Mouse (Mus musculus): ENCODE data around the gene Ckmt2.

Gene Ckmt2

GRCm38 (mm10) chr13:91823735-91824134 is 53.0 kb downstream of the Ckmt2 start:
- no peak for DNase-seq (ENCODE audit: low read depth, low spot score)

GRCm38 (mm10) chr13:91814670-91815069 is 62.0 kb downstream of the Ckmt2 start:
- no peaks in the 10 kb centered on the region for H3K36me3 ChIP-seq (ENCODE audit: control insufficient read depth, insufficient read depth, low read length, poor library complexity, severe bottlenecking)
- H3K27me3 ChIP-seq (ENCODE audit: control insufficient read depth, insufficient read depth, low read length, poor library complexity, severe bottlenecking), result no peaks in the 10 kb centered on the region
- no peak for DNase-seq (ENCODE audit: low read depth, low spot score)

More at GRCm38 (mm10) chr13:91823735-91824134, 53.0 kb downstream of the Ckmt2 start:
- Histone ChIP-seq H3K27me3 (ENCODE audit: control insufficient read depth, insufficient read depth, low read length, poor library complexity, severe bottlenecking) (no peaks in the 10 kb centered on the region), H3K36me3 (ENCODE audit: control insufficient read depth, insufficient read depth, low read length, poor library complexity, severe bottlenecking) (no peaks in the 10 kb centered on the region)

GRCm38 (mm10) chr13:91809476-91809875 is 67.2 kb downstream of the Ckmt2 start:
- Histone ChIP-seq H3K36me3 (ENCODE audit: control insufficient read depth, insufficient read depth, low read length, poor library complexity, severe bottlenecking) (peaks cover 4% of the 10 kb centered on the region), H3K27me3 (ENCODE audit: control insufficient read depth, insufficient read depth, low read length, poor library complexity, severe bottlenecking) (no peaks in the 10 kb centered on the region)
- DNase-seq (ENCODE audit: low read depth, low spot score), result peak; percentile 63

- DNase-seq (ENCODE audit: low read depth, low spot score), result peak; percentile 44
- Histone ChIP-seq H3K36me3 (ENCODE audit: control insufficient read depth, insufficient read depth, low read length, poor library complexity, severe bottlenecking) (peaks cover 4% of the 10 kb centered on the region), H3K27me3 (ENCODE audit: control insufficient read depth, insufficient read depth, low read length, poor library complexity, severe bottlenecking) (no peaks in the 10 kb centered on the region)
Measured at GRCm38 (mm10) chr13:91807874-91808575, 68.7 kb downstream of the Ckmt2 start.

GRCm38 (mm10) chr13:91807155-91807839 is 69.4 kb downstream of the Ckmt2 start, which contains the start of gene Zcchc9:
Zcchc9 (minus strand) TSS chr13:91807705.
- Histone ChIP-seq H3K27me3 (ENCODE audit: control insufficient read depth, insufficient read depth, low read length, poor library complexity, severe bottlenecking) (no peaks in the 10 kb centered on the region), H3K36me3 (ENCODE audit: control insufficient read depth, insufficient read depth, low read length, poor library complexity, severe bottlenecking) (peaks cover 4% of the 10 kb centered on the region)
- DNase-seq (ENCODE audit: low read depth, low spot score), result peak; percentile 93
